Mouse (Mus musculus): ENCODE data around the gene 1700109H08Rik. TPM values are rescaled to one million over a fixed set of nuclear protein-coding genes. Genes with fewer than 3 reads are reported as not detected.
"Not testable (repeated sequence)": the region's sequence is repeated elsewhere in the genome, so short reads cannot be mapped to it uniquely, and the experiment has no call there.

1700109H08Rik gene
- total RNA-seq (2017), result 18.7 and 28.1 TPM in 2 replicates

DNA sequence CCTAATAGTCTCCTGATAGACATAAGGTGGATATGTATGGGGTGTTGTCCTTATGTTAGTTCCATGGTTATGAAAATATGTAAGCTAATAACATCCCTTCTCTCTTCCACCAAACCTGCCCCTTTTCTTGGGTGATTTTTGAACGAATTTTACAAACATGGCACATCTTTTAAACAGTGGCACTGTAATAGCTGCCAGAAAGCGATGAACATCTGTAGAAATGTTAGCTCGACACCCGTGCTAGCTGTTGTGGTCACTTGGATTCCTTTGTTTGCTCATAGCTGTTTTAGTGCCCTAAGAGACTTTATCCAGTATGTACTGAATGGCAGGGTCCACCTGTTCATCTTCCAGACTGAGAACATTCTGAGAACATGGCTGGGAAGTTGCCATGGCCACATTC is at the start of gene 1700109H08Rik:
Gene 1700109H08Rik (plus strand): TSS at position 301 of the 400 bp plus-strand sequence.
- ATAC-seq (ENCODE audit: extremely low read depth, insufficient number of reproducible peaks, low FRiP score, poor library complexity, severe bottlenecking), result no peak

DNA sequence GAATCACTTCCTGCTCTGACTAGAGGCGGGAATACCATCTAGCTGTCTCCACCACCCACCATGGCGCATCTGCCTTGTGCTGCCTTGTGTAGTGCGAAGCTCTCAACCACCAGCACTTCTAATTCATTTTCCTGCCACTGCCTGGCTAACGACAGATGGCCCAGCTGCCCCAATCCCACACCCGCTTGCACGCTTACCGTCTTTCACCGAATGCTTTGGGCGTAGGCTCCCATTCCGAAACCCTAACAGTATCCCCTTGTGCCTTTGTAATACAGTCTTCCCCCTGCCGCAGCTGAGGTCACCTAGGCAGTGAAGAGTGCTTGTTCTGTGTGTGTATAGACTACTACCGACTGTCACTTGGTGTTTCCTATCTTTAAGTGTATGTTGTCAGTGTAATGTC is 49.6 kb upstream of the 1700109H08Rik start:
- no peak for ATAC-seq (ENCODE audit: extremely low read depth, insufficient number of reproducible peaks, low FRiP score, poor library complexity, severe bottlenecking)

DNA sequence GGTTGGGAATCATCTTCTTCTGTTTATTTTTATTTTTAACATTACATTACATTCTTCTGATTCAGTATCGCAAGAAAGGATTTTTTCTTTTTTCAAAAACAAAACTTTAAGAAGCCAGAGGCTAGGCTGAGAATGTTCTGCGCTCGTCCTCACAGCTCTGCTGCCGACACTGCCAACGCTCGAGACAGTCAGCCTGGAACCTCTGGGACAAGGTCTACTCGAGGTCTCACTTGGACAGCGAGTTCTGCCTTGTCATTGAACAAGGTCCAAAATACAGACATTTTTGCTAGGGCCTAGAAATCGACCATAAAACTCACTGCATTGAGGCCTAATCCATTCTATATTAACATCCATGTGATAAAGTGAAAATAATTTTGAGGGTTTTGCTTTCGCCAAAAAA is 48.5 kb upstream of the 1700109H08Rik start:
- ATAC-seq (ENCODE audit: extremely low read depth, insufficient number of reproducible peaks, low FRiP score, poor library complexity, severe bottlenecking), result no peak

DNA sequence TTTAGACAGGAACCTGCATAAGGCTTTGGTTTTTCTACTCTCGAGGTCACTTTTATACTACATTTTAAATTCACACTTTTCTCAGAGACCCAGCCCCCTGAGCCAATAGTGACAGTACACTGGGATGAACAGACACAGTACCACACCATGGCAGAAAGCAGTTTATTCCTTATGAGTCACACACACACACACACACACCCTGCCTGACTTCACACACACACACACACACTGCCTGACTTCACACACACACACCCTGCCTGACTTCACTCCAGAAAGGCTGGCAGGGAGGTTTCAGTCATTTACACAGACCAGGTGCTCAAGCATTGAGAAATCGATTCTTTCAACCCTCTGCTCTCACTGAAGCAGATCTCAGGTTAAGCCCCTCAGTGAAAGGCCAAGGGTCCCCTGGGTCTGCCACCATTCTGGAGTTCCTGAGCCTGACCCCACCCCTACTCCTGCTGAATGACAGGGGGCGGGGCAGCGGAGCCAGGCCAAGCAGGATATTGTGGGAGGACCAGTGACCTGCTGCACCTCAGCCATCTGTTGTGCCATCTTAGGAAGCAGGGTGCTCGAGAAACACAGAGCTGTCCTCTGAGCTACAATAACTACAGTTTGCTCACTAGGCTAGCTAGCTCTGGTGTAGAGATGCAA is 44.2 kb upstream of the 1700109H08Rik start:
- ATAC-seq (ENCODE audit: extremely low read depth, insufficient number of reproducible peaks, low FRiP score, poor library complexity, severe bottlenecking), result no peak

DNA sequence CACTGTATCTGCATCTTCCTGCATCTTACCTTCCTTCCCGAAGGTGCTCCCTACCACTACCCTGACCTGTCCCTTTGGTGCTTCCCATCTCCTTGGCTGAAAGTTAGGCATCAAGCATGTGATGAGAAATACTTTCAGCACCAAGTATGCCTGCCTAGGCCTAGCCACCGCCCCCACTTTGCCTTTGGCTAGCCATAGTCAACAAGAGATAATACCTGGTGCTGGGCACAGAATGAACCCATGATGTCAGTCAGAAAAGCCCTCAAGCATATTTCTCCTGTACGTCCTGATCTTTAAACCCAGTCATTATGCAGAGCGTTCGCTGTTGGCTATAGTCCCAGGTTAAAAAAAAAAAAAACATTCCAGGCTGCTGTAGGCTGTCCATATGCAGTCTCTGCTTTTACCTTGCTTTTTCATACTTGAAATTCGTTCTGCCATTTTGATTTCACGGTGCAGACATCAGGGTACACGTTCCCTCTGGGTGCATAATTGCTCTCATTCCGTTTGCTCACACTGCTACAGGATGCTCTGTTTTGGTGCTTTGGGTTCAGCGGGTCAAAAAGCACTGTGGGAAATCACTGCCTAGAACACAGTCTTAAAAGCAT is 41.7 kb upstream of the 1700109H08Rik start:
- ATAC-seq (ENCODE audit: extremely low read depth, insufficient number of reproducible peaks, low FRiP score, poor library complexity, severe bottlenecking), result no peak

DNA sequence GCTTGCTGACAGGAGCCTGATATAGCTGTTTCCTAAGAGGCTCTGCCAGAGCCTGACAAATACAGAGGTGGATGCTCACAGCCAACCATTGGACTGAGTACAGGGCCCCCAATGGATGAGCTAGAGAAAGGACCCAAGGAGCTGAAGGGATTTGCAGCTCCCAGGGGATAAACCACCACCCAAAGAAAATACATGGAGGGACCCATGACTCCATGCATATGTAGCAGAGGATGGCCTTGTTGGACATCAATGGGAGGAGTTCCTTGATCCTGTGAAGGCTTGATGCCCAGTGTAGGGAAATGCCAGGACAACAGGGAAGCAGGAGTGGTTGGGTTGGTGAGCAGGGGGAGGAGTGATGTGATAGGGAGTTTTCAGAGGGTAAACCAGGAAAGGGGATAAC is 39.3 kb upstream of the 1700109H08Rik start:
- ATAC-seq (ENCODE audit: extremely low read depth, insufficient number of reproducible peaks, low FRiP score, poor library complexity, severe bottlenecking), result not testable (repeated sequence)

DNA sequence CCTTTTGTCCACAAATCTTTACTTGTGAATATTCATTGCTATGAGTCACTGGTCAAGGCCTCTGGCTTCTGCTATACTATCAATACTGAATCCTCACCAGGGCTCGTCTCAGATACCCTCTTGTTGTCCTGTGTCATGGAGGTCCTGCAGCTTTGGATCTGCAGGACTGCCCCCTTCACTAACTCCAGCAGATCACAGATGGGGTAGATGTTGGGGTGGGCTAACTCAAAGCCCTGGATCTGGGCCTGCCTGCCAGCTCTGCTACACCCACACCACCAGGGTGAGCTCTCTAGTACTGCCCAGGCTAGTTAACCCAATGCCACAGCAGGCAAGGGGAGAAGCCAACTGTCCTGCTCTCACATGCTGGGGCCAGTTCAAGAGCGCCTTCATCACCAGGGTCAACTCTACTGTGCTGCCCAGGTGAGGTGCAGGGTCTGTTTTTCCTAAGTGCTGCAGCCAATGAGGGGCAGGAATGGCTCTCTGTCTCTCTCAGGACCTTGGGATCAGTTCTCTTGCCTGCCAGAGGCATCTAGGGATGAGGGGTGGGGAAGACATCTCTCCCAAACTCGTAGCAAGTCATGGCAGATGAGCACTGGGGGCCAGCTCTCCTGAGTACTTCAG is 34.7 kb upstream of the 1700109H08Rik start:
- ATAC-seq (ENCODE audit: extremely low read depth, insufficient number of reproducible peaks, low FRiP score, poor library complexity, severe bottlenecking), result no peak

DNA sequence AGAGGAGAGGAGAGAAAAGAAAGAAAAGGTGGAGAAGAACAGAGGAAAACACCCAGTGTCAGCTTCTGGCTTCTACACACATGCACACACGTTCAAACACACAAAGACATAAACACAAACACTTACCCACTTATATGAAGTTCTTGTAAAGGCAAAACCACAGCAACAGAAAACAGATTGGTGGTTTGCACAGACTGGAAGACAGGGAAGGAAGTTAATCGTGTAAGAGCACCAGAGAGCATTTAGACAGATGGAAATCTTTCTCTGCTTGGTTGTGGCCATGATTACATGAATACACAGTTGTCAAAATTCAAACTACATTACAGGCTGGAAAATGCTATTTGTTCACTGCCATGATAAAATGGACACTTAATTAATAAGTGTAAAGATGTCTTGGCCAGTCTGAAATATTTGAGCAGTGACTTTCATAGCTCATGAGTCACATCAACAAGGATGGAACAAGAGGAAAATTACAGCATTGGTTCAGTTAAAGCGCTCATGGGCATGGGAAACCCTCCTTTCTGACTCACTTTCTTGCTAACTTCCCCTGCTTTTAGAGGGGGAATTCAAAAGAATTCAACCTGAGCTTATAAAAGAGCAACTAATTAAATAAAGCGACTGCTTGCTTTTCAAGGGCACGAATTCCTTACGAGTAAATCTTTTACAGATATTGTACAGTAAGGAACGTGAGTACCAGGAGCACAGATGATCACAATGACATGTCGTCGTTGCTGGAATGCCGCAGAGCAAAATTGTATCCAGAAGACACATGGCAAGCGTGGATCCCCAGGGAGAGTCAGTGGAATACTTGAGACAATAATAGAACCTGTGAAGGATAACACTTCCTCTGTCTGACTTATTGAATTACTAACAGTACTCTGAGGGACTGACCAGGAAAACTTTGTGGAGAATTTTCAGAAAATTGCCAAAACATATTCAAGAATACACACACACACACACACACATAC is 32.6 kb upstream of the 1700109H08Rik start:
- no peak for ATAC-seq (ENCODE audit: extremely low read depth, insufficient number of reproducible peaks, low FRiP score, poor library complexity, severe bottlenecking)

DNA sequence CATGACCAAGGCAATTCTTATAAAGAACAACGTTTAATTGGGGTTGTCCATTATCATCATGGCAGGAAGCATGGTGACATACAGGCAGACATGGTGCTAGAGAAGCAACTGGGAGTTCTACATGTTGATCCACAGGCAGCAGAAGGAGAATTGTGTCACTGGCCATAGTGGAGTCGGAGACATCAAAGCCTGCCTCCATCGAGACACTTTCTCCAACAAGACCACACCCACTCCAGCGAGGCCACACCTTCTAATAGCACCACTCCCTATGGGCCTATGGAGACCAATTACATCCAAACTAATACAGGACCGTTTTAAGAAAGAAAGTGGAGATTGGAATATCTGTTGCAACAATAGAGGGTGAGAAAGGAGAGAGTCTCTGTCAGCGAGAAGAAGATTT is 29.5 kb upstream of the 1700109H08Rik start:
- no peak for ATAC-seq (ENCODE audit: extremely low read depth, insufficient number of reproducible peaks, low FRiP score, poor library complexity, severe bottlenecking)

DNA sequence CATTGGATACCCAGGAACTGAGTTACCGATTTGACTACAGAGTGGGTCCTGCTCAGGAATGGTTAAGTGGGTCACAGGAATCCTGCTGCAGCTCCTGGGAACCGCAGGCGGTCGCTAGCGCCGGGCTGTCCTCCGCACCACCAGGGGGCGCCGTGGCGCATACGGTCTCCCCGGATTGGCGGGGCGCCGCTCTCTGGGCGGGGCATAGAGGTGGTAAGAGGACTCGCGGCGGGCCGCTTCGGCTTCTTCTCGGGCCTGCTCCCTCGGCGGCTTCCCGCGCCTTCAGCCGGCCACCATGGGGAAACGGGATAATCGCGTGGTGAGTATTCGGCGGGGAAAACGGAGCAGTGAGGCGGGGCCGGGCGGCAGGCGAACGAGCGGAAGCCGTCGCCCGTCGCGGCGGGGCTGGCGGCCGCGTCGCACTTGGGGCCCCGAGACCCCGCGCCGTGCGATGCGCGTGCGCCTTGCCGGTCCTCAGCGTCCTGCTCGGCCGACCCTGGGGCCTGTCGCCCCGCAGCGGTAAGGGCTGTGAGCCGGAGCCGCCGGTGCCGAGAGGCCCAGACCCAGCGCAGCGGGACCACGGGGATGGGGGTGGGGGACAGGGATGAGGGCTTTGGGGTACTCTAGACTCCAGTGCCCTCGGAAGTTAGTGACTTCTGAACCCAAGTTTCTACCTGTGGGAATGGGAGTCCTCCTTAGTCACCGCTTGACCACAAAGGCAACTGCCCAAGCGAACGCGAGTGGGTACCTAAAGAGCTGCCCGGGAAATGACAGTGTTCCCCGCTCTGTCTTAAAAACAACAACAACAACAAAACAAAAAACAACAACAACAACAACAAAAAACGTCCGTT is 27.5 kb upstream of the 1700109H08Rik start, which contains the start of gene Fam133b:
Gene Fam133b (plus strand): TSS at position 205 of the 851 bp plus-strand sequence.
- ATAC-seq (ENCODE audit: extremely low read depth, insufficient number of reproducible peaks, low FRiP score, poor library complexity, severe bottlenecking), result peak; percentile 97

DNA sequence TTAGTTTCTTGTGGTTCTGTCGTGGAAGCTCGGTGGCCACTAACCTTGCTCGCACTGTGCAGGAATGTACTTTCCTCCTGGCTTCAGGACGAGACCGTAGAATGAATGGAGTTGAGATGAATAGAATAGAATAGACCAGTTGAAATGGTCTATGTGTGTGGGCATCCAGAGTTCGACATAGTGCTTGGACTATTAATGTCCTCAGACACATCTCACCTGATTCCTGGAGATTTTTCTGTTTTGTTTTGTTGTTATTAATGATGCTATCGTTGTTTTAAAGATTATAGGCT is 26.9 kb upstream of the 1700109H08Rik start:
- ATAC-seq (ENCODE audit: extremely low read depth, insufficient number of reproducible peaks, low FRiP score, poor library complexity, severe bottlenecking), result no peak

DNA sequence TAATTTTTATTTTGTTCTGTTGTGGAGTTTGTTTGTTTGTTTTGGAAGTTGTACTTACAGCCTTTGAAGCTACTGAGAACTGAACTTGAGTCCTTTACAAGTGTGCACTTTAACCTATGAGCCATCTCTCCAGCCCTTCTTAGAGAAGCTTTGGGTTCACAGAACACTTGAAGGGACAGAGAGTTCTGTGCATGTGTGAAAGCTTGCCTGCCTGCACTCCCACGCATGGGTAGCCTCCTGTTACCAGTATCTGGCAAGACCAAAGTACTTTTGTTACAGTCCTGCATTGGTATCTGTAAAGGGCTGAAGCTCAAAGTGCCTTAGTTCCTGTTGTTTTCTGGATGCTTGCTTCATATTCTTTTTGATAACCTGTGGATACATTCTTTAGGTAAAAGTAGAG is 25.1 kb upstream of the 1700109H08Rik start:
- ATAC-seq (ENCODE audit: extremely low read depth, insufficient number of reproducible peaks, low FRiP score, poor library complexity, severe bottlenecking), result no peak

DNA sequence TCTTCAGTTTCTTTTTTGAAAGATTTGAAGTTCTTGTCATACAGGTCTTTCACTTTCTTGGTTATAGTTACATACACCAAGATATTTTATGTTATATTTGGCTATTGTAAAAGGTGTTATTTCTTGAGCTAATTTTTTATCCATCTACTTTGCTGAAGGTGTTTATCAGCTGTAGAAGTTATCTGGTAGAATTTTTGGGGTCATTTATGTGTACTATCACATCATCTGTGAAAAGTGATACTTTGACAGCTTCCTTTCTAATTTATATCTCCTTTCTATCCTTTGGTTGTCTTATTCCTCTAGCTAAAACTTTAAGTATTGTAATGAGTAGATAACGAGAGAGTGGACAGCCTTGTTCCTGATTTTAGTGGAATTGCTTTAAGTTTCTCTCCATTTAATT is 19.9 kb upstream of the 1700109H08Rik start:
- ATAC-seq (ENCODE audit: extremely low read depth, insufficient number of reproducible peaks, low FRiP score, poor library complexity, severe bottlenecking), result no peak

DNA sequence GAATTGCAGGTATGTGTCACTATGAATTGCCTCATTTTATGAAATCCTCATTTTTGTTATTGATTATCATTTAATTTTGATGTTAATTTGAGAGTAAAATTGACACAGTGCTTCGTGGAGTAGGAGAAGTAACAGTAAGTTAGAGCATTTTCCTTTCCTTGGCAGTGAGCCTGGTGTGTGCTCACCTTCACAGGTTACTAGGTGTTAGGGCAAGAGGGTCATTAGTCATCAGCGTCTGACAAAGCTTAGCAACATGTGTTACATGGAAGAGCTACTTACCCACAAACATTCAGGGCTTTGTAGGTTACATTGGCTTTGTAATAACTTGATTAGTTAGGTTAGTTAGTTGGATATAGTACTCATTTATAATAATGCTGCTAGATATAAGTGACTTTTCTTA is 17.2 kb upstream of the 1700109H08Rik start:
- ATAC-seq (ENCODE audit: extremely low read depth, insufficient number of reproducible peaks, low FRiP score, poor library complexity, severe bottlenecking), result no peak

DNA sequence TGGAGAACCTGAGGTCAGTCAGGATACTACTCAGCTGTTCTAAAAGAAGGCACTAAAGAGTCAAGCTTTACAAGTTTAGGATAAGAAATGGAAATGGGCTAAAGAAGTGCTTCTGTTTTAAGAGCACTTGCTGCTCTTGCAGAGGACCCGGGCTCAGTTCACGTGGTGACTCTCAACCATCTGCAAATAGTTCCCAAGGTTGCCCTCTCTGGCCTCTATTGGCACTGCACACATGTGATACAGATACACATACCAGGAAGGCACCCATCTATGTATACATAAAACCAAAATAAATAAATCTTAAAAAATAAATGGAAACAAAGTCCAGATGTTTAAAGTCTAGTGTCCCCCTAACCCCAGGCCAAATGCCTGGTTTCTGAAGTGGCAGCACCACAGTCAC is 3.5 kb downstream of the 1700109H08Rik start:
- no peak for ATAC-seq (ENCODE audit: extremely low read depth, insufficient number of reproducible peaks, low FRiP score, poor library complexity, severe bottlenecking)

DNA sequence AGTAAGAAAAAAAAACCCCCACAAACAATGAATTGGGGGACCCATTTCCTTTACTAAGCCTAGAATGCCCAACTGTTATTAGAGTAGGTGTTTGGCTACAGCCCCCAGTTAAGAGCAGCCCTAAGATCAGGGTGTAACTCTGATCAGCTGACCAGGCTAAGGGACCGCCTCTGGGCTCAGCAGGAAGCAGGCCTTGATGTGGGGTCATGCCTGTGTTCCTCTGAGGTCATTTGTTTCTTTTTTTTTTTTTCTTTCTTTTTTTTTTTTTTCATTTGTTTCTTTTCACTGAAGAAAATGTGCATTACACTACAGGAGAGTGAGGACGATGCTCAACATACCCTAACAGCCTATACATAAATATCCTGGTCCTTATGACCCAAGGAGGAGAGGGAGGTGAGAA is 6.6 kb downstream of the 1700109H08Rik start:
- no peak for ATAC-seq (ENCODE audit: extremely low read depth, insufficient number of reproducible peaks, low FRiP score, poor library complexity, severe bottlenecking)

DNA sequence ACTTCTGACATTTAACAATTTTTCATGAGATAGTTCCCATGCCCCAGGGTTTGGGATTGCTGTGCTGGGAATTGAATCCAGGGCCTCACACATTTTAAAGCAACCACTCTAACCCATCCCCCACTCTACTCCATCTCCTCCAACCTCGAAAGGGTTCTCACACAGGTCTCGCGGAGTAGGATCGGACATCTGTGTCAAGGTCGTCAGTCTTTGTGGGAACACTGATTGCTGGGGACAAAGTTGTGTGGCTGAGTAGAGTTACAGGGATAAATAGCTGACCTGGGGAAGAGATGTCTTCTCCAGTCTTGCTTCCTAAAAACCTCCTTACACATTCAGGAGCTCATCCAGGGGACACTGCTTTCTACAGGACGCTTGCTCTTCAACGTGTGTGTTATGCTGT is 7.7 kb downstream of the 1700109H08Rik start:
- ATAC-seq (ENCODE audit: extremely low read depth, insufficient number of reproducible peaks, low FRiP score, poor library complexity, severe bottlenecking), result no peak

DNA sequence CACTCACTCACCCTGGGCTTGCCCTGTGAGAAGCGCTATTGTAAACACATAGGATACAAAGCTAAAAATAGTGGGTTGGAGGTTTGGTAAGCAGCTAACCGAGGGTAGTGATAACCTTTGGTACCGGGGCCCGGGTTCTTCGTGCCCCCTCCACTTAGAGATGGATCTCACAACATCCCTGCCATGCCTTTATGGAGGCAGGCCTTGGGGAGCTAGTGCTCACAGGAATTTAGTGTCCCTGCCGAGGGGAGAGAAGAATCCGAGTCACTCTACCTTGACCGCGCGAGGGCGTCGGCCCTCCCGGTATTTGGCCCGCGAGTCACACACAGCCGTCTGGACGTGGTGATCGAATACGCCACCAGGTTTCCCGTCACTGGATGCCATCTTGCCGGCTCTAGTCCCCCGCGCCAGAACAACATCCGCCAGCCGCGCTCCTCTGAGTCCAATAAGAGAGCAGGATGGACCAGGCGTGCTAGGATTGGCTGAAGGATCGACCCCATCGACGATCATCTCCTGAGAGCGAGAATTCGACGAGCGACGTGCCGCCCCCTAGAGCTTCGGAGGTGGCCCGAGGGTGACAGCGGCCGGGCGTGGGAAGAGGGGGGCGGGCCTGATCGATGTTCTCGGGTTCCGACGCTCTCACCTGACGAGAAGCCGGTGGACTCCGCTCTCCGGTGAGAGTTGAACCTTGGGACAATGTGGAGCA is 24.5 kb downstream of the 1700109H08Rik start, which contains the start of gene Pex1:
Gene Pex1 (plus strand): TSS at position 374 of the 706 bp plus-strand sequence.
- peak; percentile 94 for ATAC-seq (ENCODE audit: extremely low read depth, insufficient number of reproducible peaks, low FRiP score, poor library complexity, severe bottlenecking)
